Mouse (Mus musculus) cortical plate, adult 2 months (tissue): ENCODE data around the gene Fgfr2.

ENCODE experiments used
- CTCF ChIP-seq: fragments of 200-500 bp; IDR thresholded peaks from 2 replicates; pipeline ENCODE4 v1.5.1; 2011; ENCODE audit warnings: mild to moderate bottlenecking, control low read depth, low read length; ENCODE audit not compliant: insufficient read depth; ENCODE audit errors: extremely low read depth
- POLR2A ChIP-seq: fragments of 200-500 bp; IDR thresholded peaks from 2 replicates; pipeline ENCODE4 v1.6.1; 2011; ENCODE audit warnings: mild to moderate bottlenecking, low read length, control low read depth; ENCODE audit not compliant: insufficient read depth; ENCODE audit errors: extremely low read depth

- no peak for TF ChIP-seq POLR2A
- no peak for TF ChIP-seq CTCF
Observed at GRCm38 (mm10) chr7:131882824-131883223, 1240.3 kb downstream of the Fgfr2 start.
